ENCODE assay signal across 8 mouse cellular contexts in the genomic region with DNA sequence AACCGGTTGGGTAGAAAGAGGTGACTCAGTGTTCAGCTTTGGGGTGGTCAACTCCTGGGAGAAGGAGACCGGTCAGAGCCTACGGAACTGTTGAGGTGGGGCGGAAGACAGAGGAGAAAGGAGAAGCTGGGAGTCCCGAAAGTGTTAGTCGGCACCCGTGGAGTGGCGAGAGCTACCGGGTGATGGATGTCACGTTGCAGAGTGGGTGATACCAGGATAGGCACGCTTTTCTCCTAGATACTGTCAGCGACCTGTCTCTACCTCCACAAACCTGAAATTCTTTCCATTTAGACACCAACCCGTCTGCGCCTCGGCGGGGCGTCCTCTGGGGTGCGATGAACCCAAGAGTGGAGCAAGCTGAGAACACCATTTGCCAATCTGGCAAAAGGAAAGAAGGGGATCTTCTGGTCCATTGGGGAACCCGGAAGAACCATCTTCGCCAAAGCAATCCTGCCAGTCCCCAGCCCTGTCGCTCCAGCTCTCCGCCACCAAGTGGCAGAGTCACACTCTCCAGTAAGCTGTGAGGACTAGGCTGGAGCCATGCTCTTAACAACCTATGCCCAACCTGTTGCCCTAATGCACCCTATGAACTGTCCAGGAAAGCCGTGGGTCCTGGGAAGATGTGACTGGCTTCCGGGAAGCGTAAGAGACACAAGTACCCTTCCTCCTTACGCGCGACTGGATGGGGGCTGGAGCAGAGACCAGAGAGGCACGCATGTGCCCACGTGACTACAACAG. TPM values are rescaled to one million over a fixed set of nuclear protein-coding genes. Genes with fewer than 3 reads are reported as not detected.
DNase-seq lines count a peak whose midpoint lies in the region; ATAC-seq and TF ChIP-seq lines count a peak whose summit lies in the region.

A gene (minus strand): TSS at position 628 of the 738 bp plus-strand sequence.

- no peaks in the 10 kb centered on the region for H3K9me3 ChIP-seq in heart, postnatal 0 days (replicated peaks; ENCODE audit: control insufficient read depth, low read length)
- H3K9me3 ChIP-seq in midbrain, postnatal 0 days (ENCODE audit: low read length): no peaks in the 10 kb centered on the region

- H3K27ac ChIP-seq in heart, postnatal 0 days (ENCODE audit: low read depth): no peak within 1 kb of the TSS
- no peak within 1 kb of the TSS for H3K27ac ChIP-seq in midbrain, postnatal 0 days (ENCODE audit: low read depth, low read length)

- peak within 1 kb of the TSS; percentile 32 for H3K4me3 ChIP-seq in heart, postnatal 0 days (ENCODE audit: low read depth, low read length)
- H3K4me3 ChIP-seq in midbrain, postnatal 0 days (ENCODE audit: low read depth, low read length): peak within 1 kb of the TSS; percentile 43

- 0 out of 2 replicates have a peak, but pooled peaks cover 12% of the 10 kb centered on the region for H3K4me1 ChIP-seq in heart, postnatal 0 days (ENCODE audit: control insufficient read depth, insufficient read depth)
- H3K4me1 ChIP-seq in midbrain, postnatal 0 days (ENCODE audit: insufficient read depth, low read length): no peaks in the 10 kb centered on the region

- no peaks in the 10 kb centered on the region for H3K36me3 ChIP-seq in heart, postnatal 0 days (replicated peaks; ENCODE audit: control insufficient read depth, insufficient read depth, low read length)
- no peaks in the 10 kb centered on the region for H3K36me3 ChIP-seq in midbrain, postnatal 0 days (ENCODE audit: insufficient read depth, low read length)

- peak; percentile 48 for DNase-seq in adrenal gland, postnatal 10 days
- no peak for DNase-seq in adrenal gland, postnatal 25 days
- peak; percentile 74 for DNase-seq in ZHBTc4 (ENCODE audit: low read depth, low spot score)
- peak; percentile 63 for DNase-seq in heart, postnatal 0 days (ENCODE audit: low spot score)
- DNase-seq in kidney, postnatal 4 days: peak; percentile 63 to 75
- DNase-seq in midbrain, postnatal 0 days (ENCODE audit: low spot score): peak; percentile 54
- DNase-seq in right cerebral cortex, postnatal 10 days (ENCODE audit: low spot score in 2 of 2): no peak
- no peak for DNase-seq in adrenal gland, adult 8-10 months

- TF ChIP-seq EP300 in heart, postnatal 0 days (IDR thresholded peaks at IDR 0.05; ENCODE audit: low read depth): no peak

- WGBS in heart, postnatal 0 days: under 1% methylated on average over 30 of the region's 30 CpGs
- WGBS in midbrain, postnatal 0 days: 1% methylated on average over 30 of the region's 30 CpGs

- no peak within 1 kb of the TSS for H3K9ac ChIP-seq in heart, postnatal 0 days (replicated peaks; ENCODE audit: low read depth, low read length)
- H3K9ac ChIP-seq in midbrain, postnatal 0 days (replicated peaks; ENCODE audit: low read length, poor library complexity, severe bottlenecking): no peak within 1 kb of the TSS

- peaks cover 96% of the 10 kb centered on the region for H3K27me3 ChIP-seq in heart, postnatal 0 days (ENCODE audit: control insufficient read depth, insufficient read depth, low read length)
- H3K27me3 ChIP-seq in midbrain, postnatal 0 days (ENCODE audit: insufficient read depth, low read length): peaks cover 62% of the 10 kb centered on the region

- peak within 1 kb of the TSS; percentile 53 for H3K4me2 ChIP-seq in heart, postnatal 0 days (ENCODE audit: low read depth, low read length)
- peak within 1 kb of the TSS; percentile 71 for H3K4me2 ChIP-seq in midbrain, postnatal 0 days (ENCODE audit: low read depth, low read length, poor library complexity, severe bottlenecking)

- peak; percentile 71 for TF ChIP-seq CTCF in heart, postnatal 0 days (IDR thresholded peaks at IDR 0.05; ENCODE audit: low read depth)
- TF ChIP-seq CTCF in midbrain, postnatal 0 days (IDR thresholded peaks at IDR 0.05): peak; percentile 74

- ATAC-seq in heart, postnatal 0 days (ENCODE audit: insufficient read depth, low read depth): peak; percentile 88
- peak; percentile 71 for ATAC-seq in midbrain, postnatal 0 days (ENCODE audit: low FRiP score)

RNA-seq across cellular contexts. Expression of the gene that starts here (rescaled TPM):
- not detected for total RNA-seq in adrenal gland, postnatal 10 days (2021)
- total RNA-seq in adrenal gland, postnatal 25 days (2021): not detected in 2 replicates
- total RNA-seq in heart, postnatal 0 days (2014; rRNA removed; ENCODE audit: low replicate concordance): not detected in 2 replicates
- not detected in 2 replicates for polyA plus RNA-seq in heart, postnatal 0 days (2015; fragmentation: Nextera tagmentation; extraction: Ambion mirVana)
- total RNA-seq in midbrain, postnatal 0 days (2014; rRNA removed): 0.77 TPM in 1 of 2 replicates, not detected in the other
- 2.2 and 3.6 TPM in 2 replicates for polyA plus RNA-seq in midbrain, postnatal 0 days (2015; fragmentation: Nextera tagmentation; extraction: Ambion mirVana)
- total RNA-seq in adrenal gland, adult 8-10 months (2022): not detected

Comparison
In these comparisons a context has a peak if more than half of its experiments do, and no peak if none do; other contexts are left out.
1. Peak in DNase-seq in adrenal gland, postnatal 10 days; RNA of the gene not detected or under 1 TPM.
2. Peak in DNase-seq, ATAC-seq, H3K4me3 ChIP-seq and H3K4me2 ChIP-seq in heart, postnatal 0 days; RNA of the gene not detected or under 1 TPM.
3. DNase-seq: peak in ZHBTc4 (single experiment), kidney, postnatal 4 days (2 of 2) and midbrain, postnatal 0 days (single experiment); none in adrenal gland, postnatal 25 days (single experiment), right cerebral cortex, postnatal 10 days (0 of 2) and adrenal gland, adult 8-10 months (single experiment).